Mouse (Mus musculus): Measurements from ENCODE around the gene Sez6l2.

The Sez6l2 gene

DNA sequence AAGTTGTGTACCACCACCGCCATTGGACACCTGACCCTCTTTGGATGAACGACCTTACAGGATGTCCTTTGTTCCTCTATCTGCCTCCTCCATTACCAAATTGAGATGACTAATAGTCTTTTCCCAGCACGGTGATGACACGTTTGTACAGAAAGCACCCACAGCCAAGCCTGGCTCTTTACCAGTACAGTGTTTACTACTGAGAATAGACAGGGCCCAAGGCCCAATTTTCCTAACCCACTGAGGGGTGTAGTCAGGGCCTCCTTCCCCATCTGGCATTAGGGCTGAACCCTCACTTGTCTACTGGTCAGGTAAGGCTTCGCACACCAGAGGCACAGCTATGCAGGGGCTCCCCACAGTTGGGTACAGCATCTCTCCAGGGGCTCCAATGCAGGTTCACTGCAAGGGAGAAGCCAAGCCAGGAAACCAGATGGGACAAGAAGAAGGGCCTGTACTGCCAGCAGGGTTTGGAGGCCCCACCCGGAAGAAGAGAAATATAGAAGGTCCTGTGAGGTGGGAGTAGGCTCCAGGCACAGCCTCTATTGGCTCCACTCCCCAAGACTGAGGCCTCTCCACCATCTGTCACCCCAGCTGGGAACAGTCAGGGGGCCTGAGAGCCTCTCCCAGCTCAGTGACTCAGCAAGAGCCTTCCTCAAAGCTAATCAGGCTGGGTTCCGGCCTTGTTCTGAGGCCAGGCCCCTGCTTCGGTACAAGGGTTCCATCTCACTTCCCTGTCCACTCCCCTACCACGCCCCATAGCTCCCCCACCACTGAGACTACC lies 58.1 kb downstream of the Sez6l2 start:
- DNase-seq (ENCODE audit: low spot score), result peak; percentile 89

GRCm38 (mm10) chr7:127009307-127010085 lies 59.1 kb downstream of the Sez6l2 start:
- DNase-seq (ENCODE audit: low spot score), result no peak

GRCm38 (mm10) chr7:127011051-127011450 lies 60.7 kb downstream of the Sez6l2 start:
- DNase-seq (ENCODE audit: low spot score), result no peak

DNA sequence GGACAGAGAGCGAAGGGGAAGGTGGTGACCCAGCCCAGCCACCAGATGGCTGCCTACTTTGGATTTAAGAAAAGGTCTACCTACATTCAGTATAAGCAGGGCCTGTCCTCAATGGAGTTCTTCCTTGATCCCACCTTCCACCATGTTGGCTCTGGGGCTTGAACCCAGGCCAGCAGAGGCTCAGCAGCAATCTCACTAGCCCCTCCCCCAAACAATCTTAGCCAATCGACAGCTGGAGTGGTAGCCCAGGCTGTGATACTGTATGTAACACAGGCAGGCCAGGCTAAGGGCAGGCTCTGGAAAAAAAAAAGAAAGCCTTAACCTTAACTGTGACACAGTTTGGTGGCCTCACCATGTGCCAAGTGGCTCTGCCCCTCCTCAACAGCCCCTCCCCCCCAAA lies 61.4 kb downstream of the Sez6l2 start:
- DNase-seq (ENCODE audit: low spot score), result no peak

DNA sequence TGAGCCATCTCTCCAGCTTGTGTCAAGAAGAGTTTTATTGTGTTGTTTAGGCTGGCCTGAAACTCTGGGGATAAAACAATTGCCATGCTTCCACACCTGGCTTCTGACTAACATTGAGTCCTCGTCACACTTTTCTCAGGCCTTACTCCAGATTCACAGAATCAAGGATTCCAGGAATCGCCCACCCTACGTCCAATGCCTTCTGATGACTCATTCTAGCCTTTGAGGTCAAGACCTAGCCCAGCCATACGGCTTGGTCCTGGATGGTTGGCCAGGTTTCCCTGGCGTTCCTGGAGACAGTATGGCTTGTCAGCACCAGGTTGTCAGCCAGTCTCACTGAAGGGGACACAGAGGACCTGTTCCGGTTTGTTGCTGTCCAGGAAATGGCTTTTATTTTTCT lies 62.0 kb downstream of the Sez6l2 start:
- DNase-seq (ENCODE audit: low spot score), result no peak

GRCm38 (mm10) chr7:127012845-127013244 lies 62.5 kb downstream of the Sez6l2 start:
- DNase-seq (ENCODE audit: low spot score), result no peak

- DNase-seq (ENCODE audit: low spot score), result no peak
These were observed 63.0 kb downstream of the Sez6l2 start for GRCm38 (mm10) chr7:127013385-127013784.

DNA sequence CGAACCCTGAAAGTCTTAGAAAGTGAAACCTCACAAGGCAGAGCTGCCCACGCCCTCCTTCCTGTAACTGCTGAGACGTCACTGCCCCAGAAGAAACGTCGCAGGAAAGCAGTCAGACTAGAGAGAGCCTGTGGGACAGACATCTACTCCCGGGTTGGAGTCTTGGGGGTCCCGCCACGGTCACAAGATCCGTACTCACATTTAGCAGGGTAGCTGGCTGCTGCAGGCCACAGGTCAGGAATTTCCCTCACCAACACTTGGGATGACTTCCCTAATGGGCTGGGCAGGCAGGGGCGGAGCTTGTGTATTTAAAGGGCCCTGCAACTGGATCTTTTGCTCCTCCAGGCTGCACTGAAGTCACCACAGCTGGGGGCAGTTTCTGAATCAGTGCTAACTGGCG lies 64.0 kb downstream of the Sez6l2 start, which contains the start of gene Mvp:
TSS of gene Mvp (minus strand) at position 302 of the 400 bp plus-strand sequence.
- DNase-seq (ENCODE audit: low spot score), result peak; percentile 56

DNA sequence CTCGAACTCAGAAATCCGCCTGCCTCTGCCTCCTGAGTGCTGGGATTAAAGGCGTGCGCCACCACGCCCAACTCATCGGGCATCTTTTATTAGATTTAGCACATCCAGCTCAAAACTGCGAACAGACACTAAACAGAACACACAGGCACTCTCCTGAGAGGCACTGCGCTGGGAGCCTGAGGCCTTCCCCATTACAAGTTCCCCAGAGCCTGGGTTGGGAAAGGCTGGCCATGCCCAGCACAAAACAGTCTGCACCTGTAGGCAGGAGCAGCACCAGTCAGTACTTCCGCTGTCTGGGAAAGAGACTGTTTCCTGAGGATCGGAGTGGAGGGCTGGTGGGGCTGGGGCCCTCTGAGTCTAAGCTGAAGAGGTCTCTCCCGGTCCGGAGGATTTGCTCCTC lies 64.6 kb downstream of the Sez6l2 start:
- no peak for DNase-seq (ENCODE audit: low spot score)

GRCm38 (mm10) chr7:127016081-127016480 lies 65.7 kb downstream of the Sez6l2 start:
- DNase-seq (ENCODE audit: low spot score), result peak; percentile 23

DNA sequence TGATC lies 65.9 kb downstream of the Sez6l2 start, which contains the start of gene Pagr1b:
TSS of gene Pagr1b (minus strand) at position 4 of the 5 bp plus-strand sequence.
- no peak for DNase-seq (ENCODE audit: low spot score)

DNA sequence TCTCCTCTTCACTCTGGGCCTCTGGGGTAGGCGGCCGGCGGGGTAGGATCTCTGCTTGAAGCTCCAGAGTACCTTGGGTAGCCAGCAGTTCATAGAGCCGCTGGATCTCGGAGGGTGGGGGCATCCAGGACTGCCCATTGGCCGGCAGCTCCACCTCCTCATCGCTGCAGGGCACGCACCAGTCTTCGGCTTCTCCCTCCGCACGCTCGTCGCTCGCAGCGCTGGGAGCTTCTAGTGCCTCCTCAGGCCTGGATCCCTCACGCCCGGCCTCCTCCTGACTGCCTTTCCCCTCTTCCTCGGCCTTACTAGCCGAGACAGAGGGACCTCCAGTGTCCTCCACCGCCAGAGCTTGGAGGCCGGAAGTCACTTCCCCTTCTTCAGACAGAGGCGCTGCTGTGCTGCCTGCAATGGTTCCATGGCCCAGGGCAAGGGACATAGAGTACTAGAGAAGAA lies 66.1 kb downstream of the Sez6l2 start:
- no peak for DNase-seq (ENCODE audit: low spot score)

- peak; percentile 99 for DNase-seq (ENCODE audit: low spot score)
These were observed 66.9 kb downstream of the Sez6l2 start, which contains the start of gene Pagr1a for GRCm38 (mm10) chr7:127016971-127017949. Pagr1a (minus strand) TSS chr7:127017352.

- no peak for DNase-seq (ENCODE audit: low spot score)
These were observed 67.6 kb downstream of the Sez6l2 start for GRCm38 (mm10) chr7:127017950-127018345.

- DNase-seq (ENCODE audit: low spot score), result no peak
These were observed 68.3 kb downstream of the Sez6l2 start for GRCm38 (mm10) chr7:127018416-127019305.

GRCm38 (mm10) chr7:127019306-127019960 lies 69.1 kb downstream of the Sez6l2 start:
- no peak for DNase-seq (ENCODE audit: low spot score)

DNA sequence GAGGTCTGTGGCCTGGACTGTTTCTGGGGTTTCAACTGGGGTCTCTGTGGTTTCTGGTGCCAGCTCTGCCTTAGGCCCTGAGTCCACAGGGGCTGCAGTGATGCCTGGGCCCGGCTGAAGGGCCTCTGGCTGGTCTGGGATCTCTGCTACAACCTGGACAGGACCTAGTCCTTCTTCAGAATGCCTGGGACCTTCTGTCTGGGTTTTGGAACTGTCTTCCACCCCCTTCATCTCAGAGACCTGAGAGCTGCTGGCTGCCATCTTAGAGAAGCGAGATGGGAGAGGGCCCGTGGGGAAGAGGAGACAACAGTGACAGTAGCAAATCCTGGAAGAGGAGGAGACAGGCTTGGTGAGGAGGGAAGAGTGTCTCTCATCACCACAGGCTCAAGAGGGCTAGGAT lies 69.7 kb downstream of the Sez6l2 start:
- DNase-seq (ENCODE audit: low spot score), result no peak
